Mouse (Mus musculus): ENCODE measurements around the gene Eif4ebp2. TPM values are rescaled to one million over a fixed set of nuclear protein-coding genes. Genes with fewer than 3 reads are reported as not detected.

Gene Eif4ebp2
- polyA plus RNA-seq, 1 experiment from 2014 or later = 37.4 TPM

Other genes with a start within 250 kb of the Eif4ebp2 start
- gene Adamts14, start 179.2 kb downstream of the Eif4ebp2 start, polyA plus RNA-seq (2014; fragmentation: Nextera tagmentation; extraction: Ambion mirVana) = 0.27 and 0.36 TPM in 2 replicates
- gene Prf1, start 154.8 kb downstream of the Eif4ebp2 start, polyA plus RNA-seq (2014; fragmentation: Nextera tagmentation; extraction: Ambion mirVana) = 0.12 TPM in 1 of 2 replicates, not detected in the other
- gene Pald1, start 69.1 kb downstream of the Eif4ebp2 start, polyA plus RNA-seq (2014; fragmentation: Nextera tagmentation; extraction: Ambion mirVana) = 24.5 and 26.7 TPM in 2 replicates
- 0.13 and 0.29 TPM in 2 replicates for gene Nodal, start 34.7 kb downstream of the Eif4ebp2 start, polyA plus RNA-seq (2014; fragmentation: Nextera tagmentation; extraction: Ambion mirVana)
- 14.1 and 15.1 TPM in 2 replicates for gene Lrrc20, start 23.1 kb upstream of the Eif4ebp2 start, polyA plus RNA-seq (2014; fragmentation: Nextera tagmentation; extraction: Ambion mirVana)
- gene Npffr1, start 142.8 kb upstream of the Eif4ebp2 start, polyA plus RNA-seq (2014; fragmentation: Nextera tagmentation; extraction: Ambion mirVana) = 0.96 and 1.2 TPM in 2 replicates
- gene Ppa1, start 195.9 kb upstream of the Eif4ebp2 start, polyA plus RNA-seq (2014; fragmentation: Nextera tagmentation; extraction: Ambion mirVana) = 191 and 213 TPM in 2 replicates
- 211 and 230 TPM in 2 replicates for gene Sar1a, start 227.6 kb upstream of the Eif4ebp2 start, polyA plus RNA-seq (2014; fragmentation: Nextera tagmentation; extraction: Ambion mirVana)
- gene Tysnd1, start 242.9 kb upstream of the Eif4ebp2 start, polyA plus RNA-seq (2014; fragmentation: Nextera tagmentation; extraction: Ambion mirVana) = 32.0 and 32.1 TPM in 2 replicates